Mouse (Mus musculus): ENCODE measurements at regions not wholly inside any gene's neighbourhood (a gene's known extent, or its start where the extent isn't known, plus 50 kb on each side); places are given as distances from the start of the nearest gene placed in this dataset.
"Not testable (repeated sequence)": the region's sequence is repeated elsewhere in the genome, so short reads cannot be mapped to it uniquely, and the experiment has no call there.

- Histone ChIP-seq H3K4me1 (replicated peaks) (peaks cover 12% of the 10 kb centered on the region), H3K9me3 (no peaks in the 10 kb centered on the region), H3K36me3 (no peaks in the 10 kb centered on the region), H3K4me2 (no peak overlapping the region), H3K4me3 (no peak overlapping the region), H3K9ac (no peak overlapping the region), H3K27me3 (no peaks in the 10 kb centered on the region), H3K27ac (replicated peaks) (no peak overlapping the region)
- no peak for ATAC-seq (ENCODE audit: low read depth)
- WGBS = 78% methylated on average over 4 of the region's 4 CpGs
These were observed 91.0 kb downstream of the Fam43a start for GRCm38 (mm10) chr16:30690531-30690930.

GRCm38 (mm10) chr16:30691964-30692363 is 92.4 kb downstream of the Fam43a start:
- Histone ChIP-seq H3K4me3 (no peak overlapping the region), H3K9ac (no peak overlapping the region), H3K4me1 (replicated peaks) (peaks cover 12% of the 10 kb centered on the region), H3K27me3 (no peaks in the 10 kb centered on the region), H3K4me2 (no peak overlapping the region), H3K27ac (replicated peaks) (no peak overlapping the region), H3K9me3 (no peaks in the 10 kb centered on the region), H3K36me3 (no peaks in the 10 kb centered on the region)
- WGBS = 89% methylated on average over 15 of the region's 15 CpGs
- ATAC-seq (ENCODE audit: low read depth) = no peak

DNA sequence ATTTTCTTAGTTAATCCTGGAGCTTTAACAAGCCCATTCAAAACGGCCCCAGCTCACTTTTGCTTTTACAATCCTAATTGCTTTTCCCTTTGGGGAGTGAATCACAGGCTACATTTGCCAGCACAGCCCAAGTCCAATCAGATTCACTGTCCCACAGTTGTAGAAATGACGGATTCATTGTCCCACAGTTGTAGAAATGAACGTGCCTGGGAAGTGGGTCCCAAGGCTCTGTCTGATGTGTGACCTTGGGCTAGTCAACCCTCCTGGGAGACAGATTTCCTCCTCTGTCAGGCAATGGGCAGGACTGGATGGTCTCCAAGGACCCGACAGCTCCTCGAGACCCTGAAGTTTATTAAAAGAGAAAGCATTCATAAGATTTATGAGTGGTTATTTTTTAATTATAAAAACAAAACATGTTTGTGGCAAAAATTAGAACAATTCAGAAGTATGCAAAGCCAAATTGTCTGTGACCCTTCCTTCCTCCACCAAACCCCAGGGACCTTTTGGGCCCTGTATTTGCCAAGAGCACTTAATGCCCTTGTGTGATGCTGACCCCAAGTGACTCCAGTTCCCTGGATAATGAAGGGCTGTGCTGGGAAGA is 93.1 kb downstream of the Fam43a start:
- Histone ChIP-seq H3K27ac (replicated peaks) (no peak overlapping the region), H3K27me3 (no peaks in the 10 kb centered on the region), H3K9ac (no peak overlapping the region), H3K4me3 (no peak overlapping the region), H3K9me3 (no peaks in the 10 kb centered on the region), H3K36me3 (no peaks in the 10 kb centered on the region), H3K4me2 (no peak overlapping the region), H3K4me1 (replicated peaks) (peaks cover 12% of the 10 kb centered on the region)
- 39% methylated on average over 5 of the region's 5 CpGs for WGBS
- no peak for ATAC-seq (ENCODE audit: low read depth)

GRCm38 (mm10) chr16:30693206-30693605 is 93.7 kb downstream of the Fam43a start:
- Histone ChIP-seq H3K9ac (no peak overlapping the region), H3K27ac (replicated peaks) (no peak overlapping the region), H3K4me1 (replicated peaks) (peaks cover 12% of the 10 kb centered on the region), H3K9me3 (no peaks in the 10 kb centered on the region), H3K27me3 (no peaks in the 10 kb centered on the region), H3K4me2 (no peak overlapping the region), H3K4me3 (no peak overlapping the region), H3K36me3 (no peaks in the 10 kb centered on the region)
- 80% methylated on average over 3 of the region's 3 CpGs for WGBS
- ATAC-seq (ENCODE audit: low read depth) = no peak

GRCm38 (mm10) chr16:30693839-30694527 is 94.5 kb downstream of the Fam43a start:
- Histone ChIP-seq H3K27ac (replicated peaks) (no peak overlapping the region), H3K9ac (no peak overlapping the region), H3K9me3 (no peaks in the 10 kb centered on the region), H3K4me3 (no peak overlapping the region), H3K4me2 (no peak overlapping the region), H3K4me1 (replicated peaks) (peaks cover 12% of the 10 kb centered on the region), H3K27me3 (no peaks in the 10 kb centered on the region), H3K36me3 (no peaks in the 10 kb centered on the region)
- no peak for ATAC-seq (ENCODE audit: low read depth)
- 85% methylated on average over 1 of the region's 1 CpGs for WGBS

DNA sequence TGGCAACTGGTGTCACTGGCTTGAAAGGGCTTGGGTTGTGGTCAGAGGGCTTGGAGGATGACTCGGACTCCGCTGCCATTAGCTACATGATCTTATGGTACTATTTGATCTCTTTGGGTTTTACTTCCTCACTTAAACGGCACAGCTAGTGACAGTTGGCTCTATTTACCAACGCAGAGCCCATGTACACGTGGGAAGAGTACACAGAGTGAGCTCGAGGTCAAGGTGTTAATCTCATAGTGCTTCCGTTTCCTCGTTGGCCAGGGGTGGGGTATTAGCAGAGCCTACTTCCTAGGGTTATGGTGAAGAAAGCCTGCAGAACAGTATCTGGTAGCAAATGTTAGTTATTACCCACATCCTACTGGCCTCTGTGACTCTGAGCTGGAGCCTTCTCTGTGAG is 96.2 kb downstream of the Fam43a start:
- H3K4me1 ChIP-seq (replicated peaks) = peaks cover 12% of the 10 kb centered on the region
- H3K4me3 ChIP-seq = no peak overlapping the region
- no peaks in the 10 kb centered on the region for H3K27me3 ChIP-seq
- H3K9ac ChIP-seq = no peak overlapping the region
- no peak overlapping the region for H3K4me2 ChIP-seq
- WGBS = 88% methylated on average over 8 of the region's 8 CpGs
- no peak for ATAC-seq (ENCODE audit: low read depth)
- no peaks in the 10 kb centered on the region for H3K36me3 ChIP-seq
- no peaks in the 10 kb centered on the region for H3K9me3 ChIP-seq
- no peak overlapping the region for H3K27ac ChIP-seq (replicated peaks)

GRCm38 (mm10) chr16:30697209-30697608 is 97.7 kb downstream of the Fam43a start:
- H3K36me3 ChIP-seq = no peaks in the 10 kb centered on the region
- no peak overlapping the region for H3K9ac ChIP-seq
- no peak for ATAC-seq (ENCODE audit: low read depth)
- no peak overlapping the region for H3K27ac ChIP-seq (replicated peaks)
- H3K4me2 ChIP-seq = no peak overlapping the region
- 83% methylated on average over 4 of the region's 4 CpGs for WGBS
- H3K4me1 ChIP-seq (replicated peaks) = peaks cover 8% of the 10 kb centered on the region
- H3K4me3 ChIP-seq = no peak overlapping the region
- H3K27me3 ChIP-seq = no peaks in the 10 kb centered on the region
- H3K9me3 ChIP-seq = no peaks in the 10 kb centered on the region

GRCm38 (mm10) chr16:30697806-30698205 is 98.3 kb downstream of the Fam43a start:
- 0 out of 2 replicates have a peak, but pooled peaks cover 3% of the 10 kb centered on the region for H3K4me1 ChIP-seq (replicated peaks)
- no peaks in the 10 kb centered on the region for H3K36me3 ChIP-seq
- no peak overlapping the region for H3K27ac ChIP-seq (replicated peaks)
- no peak overlapping the region for H3K4me3 ChIP-seq
- no peak for ATAC-seq (ENCODE audit: low read depth)
- WGBS = 45% methylated on average over 2 of the region's 2 CpGs
- H3K9me3 ChIP-seq = no peaks in the 10 kb centered on the region
- H3K9ac ChIP-seq = no peak overlapping the region
- H3K27me3 ChIP-seq = no peaks in the 10 kb centered on the region
- no peak overlapping the region for H3K4me2 ChIP-seq

DNA sequence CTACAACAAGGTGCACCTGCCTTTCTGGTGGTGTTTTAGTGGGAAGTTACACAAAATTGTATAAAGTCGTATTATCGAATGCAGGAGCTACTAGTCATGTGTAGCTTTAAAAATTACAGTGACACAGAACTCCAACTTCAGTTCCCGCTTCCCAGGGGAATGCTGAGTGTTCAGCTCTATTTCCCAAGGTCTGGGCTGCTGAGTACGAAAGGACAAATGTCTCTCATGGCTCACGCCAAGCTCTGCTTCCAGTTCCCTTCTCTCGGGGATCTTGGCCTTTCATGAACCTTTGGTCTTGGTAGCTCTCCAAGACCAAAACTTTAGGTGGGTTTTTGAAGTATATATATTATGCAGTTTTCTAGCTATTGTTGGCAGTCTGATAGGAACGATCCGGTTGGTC is 104.3 kb downstream of the Fam43a start:
- Histone ChIP-seq H3K4me3 (no peak overlapping the region), H3K4me2 (no peak overlapping the region), H3K27ac (replicated peaks) (no peak overlapping the region), H3K27me3 (no peaks in the 10 kb centered on the region), H3K4me1 (replicated peaks) (no peaks in the 10 kb centered on the region), H3K9ac (no peak overlapping the region), H3K9me3 (peaks cover 10% of the 10 kb centered on the region; the same call in 1 of the 2 replicates), H3K36me3 (no peaks in the 10 kb centered on the region)
- no peak for ATAC-seq (ENCODE audit: low read depth)
- WGBS = 94% methylated on average over 8 of the region's 8 CpGs

DNA sequence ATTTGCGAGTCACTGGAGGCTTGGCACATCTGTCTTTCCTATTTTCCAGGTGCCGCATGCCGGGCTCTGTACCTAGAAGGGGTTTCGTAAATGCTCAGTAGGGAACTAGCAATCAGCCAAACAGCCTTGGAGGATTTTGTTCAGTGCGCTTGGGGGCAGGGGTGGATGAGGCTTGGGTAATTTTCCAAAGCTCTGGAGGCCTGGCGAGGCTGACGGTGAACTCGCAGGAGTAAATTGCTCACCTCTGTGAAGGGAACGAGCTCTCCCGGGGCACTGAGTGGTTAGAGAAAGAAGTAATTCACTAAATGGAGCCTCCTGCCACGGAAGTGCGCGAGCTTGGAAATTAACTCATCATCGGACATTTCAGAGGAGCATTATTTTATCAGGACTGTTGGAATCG is 110.0 kb downstream of the Fam43a start:
- Histone ChIP-seq H3K9me3 (peaks cover 10% of the 10 kb centered on the region; the same call in 1 of the 2 replicates), H3K9ac (no peak overlapping the region), H3K36me3 (no peaks in the 10 kb centered on the region), H3K27me3 (no peaks in the 10 kb centered on the region), H3K27ac (replicated peaks) (no peak overlapping the region), H3K4me3 (no peak overlapping the region), H3K4me1 (replicated peaks) (peaks cover 12% of the 10 kb centered on the region), H3K4me2 (no peak overlapping the region)
- WGBS = 35% methylated on average over 15 of the region's 15 CpGs
- no peak for ATAC-seq (ENCODE audit: low read depth)

DNA sequence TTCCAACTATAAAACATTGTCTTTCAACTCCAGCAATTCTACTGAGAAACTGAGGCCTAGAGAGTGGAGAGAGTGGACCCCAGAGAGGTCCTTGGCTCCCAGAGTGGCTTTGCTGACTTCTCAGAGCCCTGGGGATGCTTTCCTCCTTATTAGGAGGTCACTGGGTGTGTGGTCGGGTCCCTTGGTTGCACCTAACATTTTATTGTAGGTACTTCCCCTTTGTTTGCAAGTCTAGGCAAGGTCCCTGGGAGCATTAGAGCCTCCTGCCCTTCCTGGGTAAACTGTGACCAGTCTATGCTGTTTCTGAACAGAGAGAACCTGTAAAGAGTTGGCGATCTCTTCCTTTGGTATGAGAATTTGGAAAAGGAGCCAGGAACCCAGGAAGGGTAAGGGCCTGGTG is 110.5 kb downstream of the Fam43a start:
- H3K27me3 ChIP-seq = no peaks in the 10 kb centered on the region
- H3K27ac ChIP-seq (replicated peaks) = no peak overlapping the region
- H3K4me2 ChIP-seq = no peak overlapping the region
- H3K36me3 ChIP-seq = no peaks in the 10 kb centered on the region
- H3K4me3 ChIP-seq = no peak overlapping the region
- no peak for ATAC-seq (ENCODE audit: low read depth)
- WGBS = 53% methylated on average over 2 of the region's 2 CpGs
- H3K9ac ChIP-seq = no peak overlapping the region
- peaks cover 10% of the 10 kb centered on the region; the same call in 1 of the 2 replicates for H3K9me3 ChIP-seq
- H3K4me1 ChIP-seq (replicated peaks) = peaks cover 12% of the 10 kb centered on the region

- Histone ChIP-seq H3K4me1 (replicated peaks) (peaks cover 12% of the 10 kb centered on the region), H3K9me3 (peaks cover 8% of the 10 kb centered on the region; the same call in 1 of the 2 replicates), H3K27ac (replicated peaks) (no peak overlapping the region), H3K36me3 (no peaks in the 10 kb centered on the region), H3K4me3 (no peak overlapping the region), H3K27me3 (no peaks in the 10 kb centered on the region), H3K9ac (no peak overlapping the region), H3K4me2 (no peak overlapping the region)
- no peak for ATAC-seq (ENCODE audit: low read depth)
- WGBS = 77% methylated on average over 6 of the region's 6 CpGs
These were observed 113.0 kb downstream of the Fam43a start for GRCm38 (mm10) chr16:30712570-30712969.

GRCm38 (mm10) chr16:30717577-30717976 is 118.1 kb downstream of the Fam43a start:
- ATAC-seq (ENCODE audit: low read depth); H3K4me2 ChIP-seq; H3K27ac ChIP-seq (replicated peaks); H3K4me1 ChIP-seq (replicated peaks); H3K9ac ChIP-seq; H3K4me3 ChIP-seq; H3K9me3 ChIP-seq; H3K27me3 ChIP-seq; H3K36me3 ChIP-seq: not testable (repeated sequence)
